Mouse (Mus musculus) lung, postnatal 0 days (tissue): ENCODE results near the gene Map6.

Experiments used
- CTCF ChIP-seq: IDR thresholded peaks from 2 replicates; pipeline ENCODE4 v1.5.1; 2016; ENCODE audit warnings: antibody characterized with exemption, mild to moderate bottlenecking
- EP300 ChIP-seq: IDR thresholded peaks from 2 replicates; pipeline ENCODE4 v1.6.1; 2016; ENCODE audit warnings: antibody characterized with exemption, mild to moderate bottlenecking, control low read depth

GRCm38 (mm10) chr7:99236888-99237660 is 30.2 kb upstream of the Map6 start:
- TF ChIP-seq CTCF (no peak), EP300 (no peak)
